Mouse (Mus musculus): ENCODE results near the gene Dennd2a.

Gene Dennd2a

GRCm38 (mm10) chr6:39515739-39516131, 41.9 kb downstream of the Dennd2a start:
- DNase-seq (ENCODE audit: low spot score): no peak

- no peak for DNase-seq (ENCODE audit: low spot score)
Observed at GRCm38 (mm10) chr6:39515040-39515738, 42.5 kb downstream of the Dennd2a start.

- no peak for DNase-seq (ENCODE audit: low spot score)
Observed at GRCm38 (mm10) chr6:39503476-39503875, 54.2 kb downstream of the Dennd2a start.

GRCm38 (mm10) chr6:39497165-39497564, 60.5 kb downstream of the Dennd2a start:
- DNase-seq (ENCODE audit: low spot score): no peak

GRCm38 (mm10) chr6:39493129-39493714, 64.4 kb downstream of the Dennd2a start:
- DNase-seq (ENCODE audit: low spot score): peak; percentile 73

GRCm38 (mm10) chr6:39492161-39492560, 65.5 kb downstream of the Dennd2a start:
- DNase-seq (ENCODE audit: low spot score): no peak

- no peak for DNase-seq (ENCODE audit: low spot score)
Observed at GRCm38 (mm10) chr6:39491203-39491602, 66.5 kb downstream of the Dennd2a start.

GRCm38 (mm10) chr6:39488292-39488691, 69.4 kb downstream of the Dennd2a start:
- DNase-seq (ENCODE audit: low spot score): peak; percentile 43

- DNase-seq (ENCODE audit: low spot score): no peak
Observed at GRCm38 (mm10) chr6:39483656-39484055, 74.0 kb downstream of the Dennd2a start.

- DNase-seq (ENCODE audit: low spot score): peak; percentile 74
Observed at GRCm38 (mm10) chr6:39478509-39479150, 79.0 kb downstream of the Dennd2a start.

- no peak for DNase-seq (ENCODE audit: low spot score)
Observed at GRCm38 (mm10) chr6:39476617-39477016, 81.0 kb downstream of the Dennd2a start.

GRCm38 (mm10) chr6:39474424-39474823, 83.2 kb downstream of the Dennd2a start:
- no peak for DNase-seq (ENCODE audit: low spot score)

GRCm38 (mm10) chr6:39472837-39473236, 84.8 kb downstream of the Dennd2a start:
- no peak for DNase-seq (ENCODE audit: low spot score)

- DNase-seq (ENCODE audit: low spot score): no peak
Observed at GRCm38 (mm10) chr6:39472271-39472670, 85.4 kb downstream of the Dennd2a start.

- peak; percentile 44 for DNase-seq (ENCODE audit: low spot score)
Observed at GRCm38 (mm10) chr6:39470076-39470475, 87.6 kb downstream of the Dennd2a start.

GRCm38 (mm10) chr6:39469427-39469826, 88.2 kb downstream of the Dennd2a start:
- DNase-seq (ENCODE audit: low spot score): no peak

- peak; percentile 87 for DNase-seq (ENCODE audit: low spot score)
Observed at GRCm38 (mm10) chr6:39462621-39463538, 94.8 kb downstream of the Dennd2a start.

- DNase-seq (ENCODE audit: low spot score): no peak
Observed at GRCm38 (mm10) chr6:39460040-39460439, 97.6 kb downstream of the Dennd2a start.

- no peak for DNase-seq (ENCODE audit: low spot score)
Observed at GRCm38 (mm10) chr6:39455339-39456160, 102.1 kb downstream of the Dennd2a start.

GRCm38 (mm10) chr6:39454616-39455015, 103.1 kb downstream of the Dennd2a start:
- no peak for DNase-seq (ENCODE audit: low spot score)

- no peak for DNase-seq (ENCODE audit: low spot score)
Observed at GRCm38 (mm10) chr6:39453564-39453963, 104.1 kb downstream of the Dennd2a start.

Data from layer of hippocampus, adult 11-12 months (tissue).